Comparison of ENCODE assay signal across 26 mouse cellular contexts in genomic region chr8:122457171-122457570, GRCm38 (mm10). TPM values are rescaled to one million over a fixed set of nuclear protein-coding genes. Genes with fewer than 3 reads are reported as not detected.
"Had no signal": no experiment of that assay in that cellular context is flagged by ENCODE, and none has a peak within 500 bp of the region (broad histone marks: within the 10 kb centered on the region; RNA-seq: fewer than 3 reads in every experiment).

No protein-coding gene starts in this region.

- H3K36me3 ChIP-seq: liver, embryonic 13.5 days; midbrain, embryonic 15.5 days; neural tube, embryonic 13.5 days; stomach, embryonic 15.5 days had no signal

- H3K27ac ChIP-seq: kidney, postnatal 0 days; layer of hippocampus, adult 2 months; left cerebral cortex, adult 2 months; liver, embryonic 13.5 days; midbrain, embryonic 15.5 days; neural tube, embryonic 13.5 days; stomach, embryonic 15.5 days had no signal

- H3K9me3 ChIP-seq: liver, embryonic 13.5 days; midbrain, embryonic 15.5 days; neural tube, embryonic 13.5 days; stomach, embryonic 15.5 days had no signal

- H3K4me3 ChIP-seq: layer of hippocampus, adult 2 months; left cerebral cortex, adult 2 months; liver, embryonic 13.5 days; midbrain, embryonic 15.5 days; myocyte; neural tube, embryonic 13.5 days; stomach, embryonic 15.5 days had no signal

- ATAC-seq: intestine, embryonic 16.5 days; midbrain, embryonic 15.5 days had no signal

- H3K4me2 ChIP-seq: liver, embryonic 13.5 days; midbrain, embryonic 11.5 days; midbrain, embryonic 15.5 days; neural tube, embryonic 13.5 days; stomach, embryonic 15.5 days had no signal

- DNase-seq: kidney, adult 2 months; kidney, postnatal 25 days; layer of hippocampus, adult 9-11 months; layer of hippocampus, postnatal 36 days; liver, embryonic 13.5 days; lung, adult 2 months; lung, postnatal 14 days; lung, postnatal 4 days; retina, postnatal 1 day; right cerebral cortex, postnatal 25 days; spleen, adult 18-20 months; thymus, postnatal 25 days had no signal

- H3K9ac ChIP-seq: liver, embryonic 13.5 days; midbrain, embryonic 15.5 days; neural tube, embryonic 13.5 days; stomach, embryonic 15.5 days had no signal

RNA-seq across cellular contexts. Expression of gene Snai3, which starts 3.4 kb away (rescaled TPM):
- total RNA-seq: layer of hippocampus, adult 2 months; layer of hippocampus, postnatal 36 days; left cerebral cortex, postnatal 10 days; liver, adult 2 months; megakaryocyte-erythroid progenitor cell, adult 5-6 weeks; monocyte, adult 5-6 weeks had no signal
- polyA plus RNA-seq: limb, embryonic 11.5 days; midbrain, embryonic 11.5 days; midbrain, embryonic 15.5 days had no signal

RNA-seq across cellular contexts. Expression of gene Cyba, which starts 24.4 kb away (rescaled TPM):
- polyA plus RNA-seq: myocyte had no signal
